Mouse (Mus musculus) myocyte (in vitro differentiated cells): ENCODE measurements around the gene Sdhaf2.

Experiments used
- E2F4 ChIP-seq: IDR thresholded peaks from one replicate; pipeline ENCODE4 v1.6.1; 2011; ENCODE audit warnings: mild to moderate bottlenecking, control low read depth, moderate library complexity; ENCODE audit not compliant: insufficient read depth
- MYOD1 ChIP-seq, 3 experiments: IDR thresholded peaks; one replicate each; pipeline ENCODE4 v1.6.1; 2011; ENCODE audit warnings: control low read depth in 2 of 3, low read depth in 2 of 3, mild to moderate bottlenecking in 2 of 3, moderate library complexity in 1 of 3; ENCODE audit not compliant: insufficient read length in 2 of 3, control insufficient read depth in 1 of 3
- POLR2A ChIP-seq: IDR thresholded peaks from one replicate; pipeline ENCODE4 v1.6.1; 2011; ENCODE audit warnings: low read depth, mild to moderate bottlenecking, control low read depth, moderate library complexity; ENCODE audit not compliant: insufficient read length
- SRF ChIP-seq: IDR thresholded peaks from one replicate; pipeline ENCODE4 v1.6.1; 2011; ENCODE audit warnings: low read depth; ENCODE audit not compliant: control insufficient read depth, insufficient read length
- TCF3 ChIP-seq: IDR thresholded peaks from one replicate; pipeline ENCODE4 v1.6.1; 2011; ENCODE audit warnings: low read depth, control low read depth; ENCODE audit not compliant: insufficient read length
- USF1 ChIP-seq: IDR thresholded peaks from one replicate; pipeline ENCODE4 v1.6.1; 2011; ENCODE audit warnings: low read depth, mild to moderate bottlenecking, control low read depth, moderate library complexity

GRCm38 (mm10) chr19:10561558-10562314 lies 35.8 kb upstream of the Sdhaf2 start:
- TF ChIP-seq E2F4 (no peak), POLR2A (no peak), USF1 (no peak), SRF (no peak), MYOD1 (IDR thresholded peaks at IDR 0.05; ENCODE audit: control insufficient read depth in 1 of 3, insufficient read length in 2 of 3, low read depth in 2 of 3) (peak in 2 of 3 experiments; percentile 39 to 56), TCF3 (no peak)
